Mouse (Mus musculus) hindbrain, embryonic 10.5 days (tissue): ENCODE measurements at regions not wholly inside any gene's neighbourhood (a gene's known extent, or its start where the extent isn't known, plus 50 kb on each side); places are given as distances from the start of the nearest gene placed in this dataset.
"Not testable (repeated sequence)": the region's sequence is repeated elsewhere in the genome, so short reads cannot be mapped to it uniquely, and the experiment has no call there.

ENCODE experiments used
- DNase-seq: peaks from one replicate; pipeline ENCODE4 v3.0.0-alpha.2; 2017; ENCODE audit warnings: low spot score
- H3K27ac ChIP-seq: fragments of 300-500 bp; sonication (generic); 2 replicates; pipeline ENCODE4 v1.5.1; 2016; ENCODE audit warnings: mild to moderate bottlenecking, moderate library complexity
- H3K27me3 ChIP-seq: fragments of 300-500 bp; sonication (generic); 2 replicates; pipeline ENCODE4 v1.6.1; 2016; ENCODE audit warnings: mild to moderate bottlenecking; ENCODE audit not compliant: poor library complexity, insufficient read depth, severe bottlenecking
- H3K36me3 ChIP-seq: fragments of 300-500 bp; sonication (generic); 2 replicates; pipeline ENCODE4 v1.6.1; 2016; ENCODE audit warnings: mild to moderate bottlenecking, moderate library complexity
- H3K4me1 ChIP-seq: fragments of 300-500 bp; sonication (generic); replicated peaks from 2 replicates; pipeline ENCODE4 v1.6.1; 2016; ENCODE audit warnings: mild to moderate bottlenecking
- H3K4me3 ChIP-seq: fragments of 300-500 bp; sonication (generic); 2 replicates; pipeline ENCODE4 v1.5.1; 2016; ENCODE audit warnings: mild to moderate bottlenecking, moderate library complexity
- H3K9me3 ChIP-seq: fragments of 300-500 bp; sonication (generic); 2 replicates; pipeline ENCODE4 v1.6.1; 2016; ENCODE audit warnings: mild to moderate bottlenecking, moderate library complexity
- WGBS: fragments of 180-500 bp; shearing (Covaris S2); methylation state at CpG from one replicate; pipeline ENCODE4 v1.1.7; 2016; 5-methylcytosine and 5-hydroxymethylcytosine counted together

DNA sequence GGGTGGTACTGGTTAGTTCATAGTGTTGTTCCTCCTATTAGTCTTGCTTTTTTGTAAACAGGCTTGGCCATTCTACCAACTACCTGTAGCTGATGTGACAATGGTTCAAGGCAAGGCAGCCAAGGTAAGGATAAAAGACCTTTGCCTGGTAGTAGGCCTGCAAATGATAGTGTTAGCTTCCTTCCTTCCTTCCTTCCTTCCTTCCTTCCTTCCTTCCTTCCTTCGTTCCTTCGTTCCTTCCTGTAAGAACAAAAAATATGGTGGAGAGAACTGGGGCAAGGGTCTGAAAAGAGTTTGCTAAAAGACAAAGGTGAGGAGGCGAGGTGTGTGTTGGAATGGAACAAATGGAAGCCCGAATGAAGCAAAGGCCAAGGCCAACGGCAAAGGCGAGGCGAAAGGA is 84.8 kb upstream of the Ezh2 start:
- H3K27me3 ChIP-seq, H3K9me3 ChIP-seq, H3K36me3 ChIP-seq, H3K4me1 ChIP-seq, H3K4me3 ChIP-seq, H3K27ac ChIP-seq, DNase-seq: not testable (repeated sequence)
- WGBS = 72% methylated on average over 2 of the region's 7 CpGs

DNA sequence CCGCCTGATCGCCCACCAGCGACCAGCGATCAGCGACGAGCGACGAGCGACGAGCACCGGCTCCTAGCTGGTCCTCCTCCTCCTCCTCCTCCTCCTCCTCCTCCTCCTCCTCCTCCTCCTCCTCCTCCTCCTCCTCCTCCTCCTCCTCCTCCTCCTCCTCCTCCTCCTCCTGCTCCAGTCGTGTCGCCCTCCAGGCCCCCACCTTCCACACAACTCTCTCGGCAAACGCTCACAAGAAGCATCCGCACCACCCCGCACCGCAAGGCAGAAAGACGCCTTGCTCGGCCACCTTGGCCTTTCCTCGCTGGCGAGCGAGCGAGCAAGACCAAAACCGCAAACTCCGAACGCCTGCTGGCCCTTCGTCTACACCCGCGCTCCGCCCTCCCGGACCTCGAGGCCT is 77.6 kb upstream of the Ezh2 start:
- not testable (repeated sequence) for H3K4me1 ChIP-seq, DNase-seq, H3K27me3 ChIP-seq, H3K9me3 ChIP-seq, H3K36me3 ChIP-seq, H3K27ac ChIP-seq
- 24% methylated on average over 13 of the region's 33 CpGs for WGBS
- peak overlapping the region; percentile 48 for H3K4me3 ChIP-seq

DNA sequence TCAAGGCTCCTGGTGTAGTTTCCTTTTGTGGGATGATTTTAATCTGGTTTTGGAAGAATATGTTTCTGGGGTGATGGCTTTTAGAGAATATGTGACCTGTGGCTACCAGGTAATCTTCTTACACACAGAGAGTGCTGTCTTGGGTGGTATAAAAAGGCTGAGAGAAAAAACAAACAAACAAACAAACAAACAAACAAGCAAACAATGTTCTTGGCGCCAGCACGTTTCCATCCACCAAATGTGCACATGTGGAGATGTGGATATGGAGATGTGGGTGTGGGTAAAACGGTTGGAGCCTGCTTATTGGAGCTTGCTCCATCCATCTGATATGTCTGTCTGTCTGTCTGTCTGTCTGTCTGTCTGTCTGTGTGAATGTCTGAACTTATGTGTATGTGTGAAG is 57.7 kb upstream of the Ezh2 start:
- not testable (repeated sequence) for DNase-seq

DNA sequence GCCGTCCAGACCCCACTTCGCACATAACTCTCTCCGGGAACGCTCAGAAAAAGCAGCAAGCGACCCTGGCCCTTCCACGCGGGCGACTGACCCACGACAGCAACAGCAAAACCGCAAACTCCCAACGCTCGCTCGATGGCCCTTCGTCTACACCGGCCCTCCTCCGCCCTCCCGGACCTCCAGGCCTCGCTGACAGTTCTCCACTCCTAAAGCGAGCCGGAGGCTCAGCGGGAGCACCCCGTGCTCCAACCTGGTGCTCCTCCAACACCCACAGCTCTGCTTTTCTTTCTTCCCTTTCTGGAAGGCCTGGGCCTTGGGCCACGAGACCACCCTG is 56.2 kb upstream of the Ezh2 start:
- DNase-seq, H3K9me3 ChIP-seq, H3K4me1 ChIP-seq, H3K36me3 ChIP-seq: not testable (repeated sequence)
- 4% methylated on average over 23 of the region's 23 CpGs for WGBS
- H3K27ac ChIP-seq = peak overlapping the region; percentile 80
- H3K4me3 ChIP-seq = peak overlapping the region; percentile 58
- peaks cover 13% of the 10 kb centered on the region; the same call in 1 of the 2 replicates for H3K27me3 ChIP-seq

More for the DNA sequence above, 57.7 kb upstream of the Ezh2 start:
- WGBS = 56% methylated on average over 3 of the region's 3 CpGs
- H3K36me3 ChIP-seq, H3K4me3 ChIP-seq, H3K27ac ChIP-seq, H3K9me3 ChIP-seq, H3K4me1 ChIP-seq: not testable (repeated sequence)
- H3K27me3 ChIP-seq = peaks cover 11% of the 10 kb centered on the region; the same call in 1 of the 2 replicates

DNA sequence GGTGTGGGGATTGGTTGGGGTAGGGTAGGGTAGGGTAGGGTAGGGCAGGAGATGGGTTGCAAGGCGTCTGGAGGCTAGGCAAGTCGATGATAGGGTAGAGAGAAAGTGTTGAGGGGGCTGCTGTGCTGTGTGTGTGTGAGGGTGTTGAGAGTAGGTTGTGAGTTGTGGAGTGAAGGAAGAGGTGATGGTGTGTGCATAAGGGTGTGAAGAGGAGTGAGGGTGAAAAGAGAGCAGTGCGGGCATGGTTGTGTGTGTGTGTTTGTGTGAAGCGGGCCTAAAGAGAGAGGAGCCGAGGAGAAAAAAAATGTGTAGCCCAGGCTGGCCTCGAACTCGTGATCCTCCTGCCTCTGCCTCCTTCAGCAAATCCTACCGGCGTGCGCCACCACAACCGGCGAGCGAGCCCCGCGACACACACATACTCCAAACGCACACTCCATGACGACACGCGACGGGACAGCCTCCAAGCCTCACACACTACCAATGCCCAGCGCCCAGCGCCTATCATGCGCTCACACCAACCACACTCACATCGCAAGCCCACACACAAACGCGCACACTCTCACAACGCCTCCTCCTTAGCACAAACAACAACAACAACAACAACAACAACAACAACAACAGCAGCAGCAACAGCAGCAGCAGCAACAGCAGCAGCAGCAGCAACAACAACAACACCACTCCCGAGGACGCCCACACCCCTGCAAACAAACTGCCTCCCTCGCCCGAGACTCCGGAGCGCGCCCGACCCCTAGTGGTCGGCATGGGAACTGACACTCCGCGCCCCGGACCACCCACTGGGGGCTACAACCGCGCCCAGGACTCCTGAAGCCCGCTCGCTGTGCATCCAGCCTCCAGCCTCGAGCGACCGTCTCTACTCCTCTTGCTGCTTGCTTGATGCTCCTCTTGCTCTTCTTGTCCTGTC is 55.6 kb upstream of the Ezh2 start:
- Histone ChIP-seq H3K27ac (peak overlapping the region; percentile 80), H3K36me3 (no peaks in the 10 kb centered on the region), H3K4me1 (no peaks in the 10 kb centered on the region), H3K9me3 (peaks cover 3% of the 10 kb centered on the region; the same call in 1 of the 2 replicates), H3K27me3 (peaks cover 13% of the 10 kb centered on the region; the same call in 1 of the 2 replicates), H3K4me3 (peak overlapping the region; percentile 58)
- 3% methylated on average over 46 of the region's 46 CpGs for WGBS
- peak; percentile 93 for DNase-seq

DNA sequence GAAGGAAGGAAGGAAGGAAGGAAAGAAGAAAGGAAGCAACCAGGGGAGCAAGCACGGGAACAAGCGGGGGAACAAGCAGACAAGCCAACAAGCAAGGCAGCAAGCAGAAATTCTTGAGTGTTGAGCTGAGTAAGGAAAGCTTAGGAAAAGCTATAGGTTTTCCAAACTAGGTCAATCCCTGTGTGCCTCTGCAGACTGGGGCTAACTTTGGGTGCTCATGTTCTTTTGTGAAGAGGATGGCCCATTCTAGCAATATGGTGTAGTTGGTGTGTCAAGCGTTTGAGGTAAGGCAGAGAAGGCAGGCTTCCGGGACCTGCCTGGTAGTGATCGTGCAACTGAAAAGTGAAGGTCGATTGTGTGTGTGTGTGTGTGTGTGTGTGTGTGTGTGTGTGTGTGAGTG is 54.8 kb upstream of the Ezh2 start:
- Histone ChIP-seq H3K36me3 (no peaks in the 10 kb centered on the region), H3K27me3 (peaks cover 13% of the 10 kb centered on the region; the same call in 1 of the 2 replicates), H3K4me3 (peak overlapping the region; percentile 58; the same call in 1 of the 2 replicates), H3K27ac (no peak overlapping the region), H3K9me3 (peaks cover 3% of the 10 kb centered on the region; the same call in 1 of the 2 replicates), H3K4me1 (no peaks in the 10 kb centered on the region)
- WGBS = 91% methylated on average over 6 of the region's 6 CpGs
- no peak for DNase-seq

DNA sequence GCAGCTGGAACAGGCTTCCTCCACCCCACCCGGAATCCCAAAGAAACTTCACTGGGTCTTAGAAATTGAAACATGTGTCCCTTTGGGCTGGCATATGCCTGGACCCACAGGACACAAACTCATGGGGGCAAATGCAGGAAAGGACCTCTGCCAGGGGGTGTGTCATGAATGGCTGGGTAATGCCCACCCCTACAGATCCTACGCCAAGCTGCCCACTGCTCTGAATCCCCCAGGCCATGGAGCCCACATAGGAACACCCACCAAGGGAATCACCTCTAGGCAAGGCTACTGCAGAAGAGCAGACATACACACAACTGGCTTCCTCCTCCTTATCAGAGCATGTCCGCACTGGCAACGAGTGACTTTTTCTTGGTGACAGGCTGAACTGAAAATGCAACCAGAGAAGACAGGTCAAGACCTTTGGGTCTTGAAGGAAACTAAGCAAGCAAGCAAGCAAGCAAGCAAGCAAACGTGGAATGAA is 54.4 kb upstream of the Ezh2 start:
- no peaks in the 10 kb centered on the region for H3K36me3 ChIP-seq
- peaks cover 13% of the 10 kb centered on the region; the same call in 1 of the 2 replicates for H3K27me3 ChIP-seq
- no peaks in the 10 kb centered on the region for H3K4me1 ChIP-seq
- peaks cover 3% of the 10 kb centered on the region; the same call in 1 of the 2 replicates for H3K9me3 ChIP-seq
- no peak overlapping the region for H3K27ac ChIP-seq
- WGBS = 77% methylated on average over 5 of the region's 5 CpGs
- DNase-seq = no peak
- no peak overlapping the region for H3K4me3 ChIP-seq

DNA sequence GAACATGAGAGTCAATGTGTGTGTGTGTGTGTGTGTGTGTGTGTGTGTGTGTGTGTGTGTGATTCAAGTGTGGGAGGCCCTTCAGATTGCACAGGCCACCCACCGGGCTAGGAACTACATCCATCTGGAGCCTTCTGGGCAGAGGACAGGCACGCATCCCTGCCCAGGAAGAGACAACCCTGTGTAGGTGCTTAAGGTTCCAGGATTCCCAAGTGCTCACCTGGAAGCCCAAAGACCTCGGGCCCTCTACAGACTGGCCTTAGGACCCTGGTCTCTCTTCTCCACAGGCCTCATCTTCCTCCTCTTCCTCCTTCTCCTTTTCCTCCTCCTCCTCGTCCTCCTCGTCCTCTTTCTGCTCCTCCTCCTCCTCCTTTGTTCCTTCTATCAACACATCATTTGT is 53.8 kb upstream of the Ezh2 start:
- peaks cover 13% of the 10 kb centered on the region; the same call in 1 of the 2 replicates for H3K27me3 ChIP-seq
- 86% methylated on average over 5 of the region's 5 CpGs for WGBS
- H3K9me3 ChIP-seq = peaks cover 3% of the 10 kb centered on the region; the same call in 1 of the 2 replicates
- H3K4me1 ChIP-seq = no peaks in the 10 kb centered on the region
- no peak overlapping the region for H3K4me3 ChIP-seq
- H3K36me3 ChIP-seq = no peaks in the 10 kb centered on the region
- DNase-seq = no peak
- no peak overlapping the region for H3K27ac ChIP-seq

DNA sequence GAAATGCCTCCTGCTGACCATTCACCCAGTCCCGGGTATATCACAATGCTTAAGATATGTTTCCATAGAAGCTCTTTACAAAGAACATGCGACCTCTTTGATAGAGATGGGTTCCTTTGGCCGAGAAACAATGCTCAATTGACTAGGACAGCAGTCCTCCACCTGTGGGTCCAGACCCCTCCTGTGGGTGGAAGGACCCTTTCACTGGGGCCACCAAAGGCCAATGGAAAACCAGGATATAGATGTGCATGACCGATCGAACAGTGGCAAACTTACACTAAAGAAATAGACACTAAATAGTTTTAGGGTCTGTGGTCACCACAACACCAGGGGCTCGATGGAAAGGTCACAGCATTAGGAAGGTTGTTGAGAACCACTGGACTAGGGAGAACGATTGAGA is 53.2 kb upstream of the Ezh2 start:
- 90% methylated on average over 7 of the region's 7 CpGs for WGBS
- Histone ChIP-seq H3K4me3 (no peak overlapping the region), H3K9me3 (peaks cover 3% of the 10 kb centered on the region; the same call in 1 of the 2 replicates), H3K36me3 (no peaks in the 10 kb centered on the region), H3K27ac (no peak overlapping the region), H3K27me3 (peaks cover 13% of the 10 kb centered on the region; the same call in 1 of the 2 replicates), H3K4me1 (no peaks in the 10 kb centered on the region)
- no peak for DNase-seq

DNA sequence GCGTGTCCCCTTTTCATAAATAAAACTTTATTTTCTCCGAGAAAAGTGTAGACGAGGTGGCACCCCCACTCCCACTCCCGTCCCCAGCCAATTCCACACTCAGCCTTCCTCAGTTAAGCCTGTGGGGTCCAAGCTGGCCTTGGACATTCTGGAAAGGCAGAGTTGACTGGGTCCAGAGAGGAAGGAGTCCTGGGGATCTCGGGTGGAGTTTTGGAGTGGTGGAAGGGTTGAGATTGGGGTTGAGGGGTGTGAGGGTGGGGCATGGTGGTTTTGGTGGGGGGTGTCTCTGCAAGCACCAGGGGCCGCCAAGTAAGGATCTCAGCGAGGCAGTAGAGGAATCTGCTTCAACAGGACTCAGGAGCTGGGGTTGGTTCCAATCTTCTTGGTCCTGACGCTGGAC is 52.7 kb upstream of the Ezh2 start:
- H3K4me3 ChIP-seq = no peak overlapping the region
- WGBS = 86% methylated on average over 8 of the region's 8 CpGs
- peaks cover 1% of the 10 kb centered on the region; the same call in 1 of the 2 replicates for H3K9me3 ChIP-seq
- H3K4me1 ChIP-seq = no peaks in the 10 kb centered on the region
- H3K27me3 ChIP-seq = peaks cover 13% of the 10 kb centered on the region; the same call in 1 of the 2 replicates
- DNase-seq = no peak
- H3K27ac ChIP-seq = no peak overlapping the region
- H3K36me3 ChIP-seq = no peaks in the 10 kb centered on the region

DNA sequence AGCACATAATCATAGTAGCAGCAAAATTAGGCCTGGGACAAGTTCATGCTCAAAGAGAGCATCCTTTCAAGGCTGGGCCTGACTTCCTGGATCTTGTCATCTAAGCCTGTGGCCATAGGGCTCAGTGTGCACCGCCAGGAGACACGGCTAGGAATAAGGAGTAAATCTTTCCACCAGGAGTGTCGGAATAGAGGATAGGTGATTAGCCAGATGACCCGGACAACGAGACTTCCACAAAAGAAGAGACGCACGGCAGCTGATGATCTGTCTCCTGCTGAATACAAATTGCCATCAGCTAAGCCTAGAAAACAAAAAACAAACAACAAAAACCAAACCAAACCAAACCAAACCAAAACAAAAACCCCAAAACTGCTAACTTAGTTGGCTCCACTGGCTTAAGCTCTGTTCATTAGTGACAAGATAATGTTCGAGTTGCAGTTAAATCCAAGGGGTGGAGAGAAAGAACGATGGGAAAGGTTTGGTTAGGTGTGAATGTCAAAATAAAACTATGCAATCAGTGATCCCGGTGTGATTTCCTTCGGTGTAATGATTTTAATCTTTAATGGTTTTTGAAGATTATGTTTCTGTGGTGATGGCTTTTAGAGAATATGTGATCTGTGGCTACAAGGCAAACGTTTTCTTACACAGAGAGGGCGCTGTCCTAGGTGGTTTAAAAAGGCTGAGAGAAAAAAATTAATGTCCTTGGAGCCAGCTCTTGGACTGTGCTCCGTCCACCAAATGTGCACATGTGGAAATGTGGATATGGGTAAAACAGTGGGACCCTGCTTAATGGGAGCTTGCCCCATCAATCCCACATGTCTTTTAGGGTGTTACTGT is 51.8 kb upstream of the Ezh2 start:
- WGBS = 76% methylated on average over 14 of the region's 14 CpGs
- Histone ChIP-seq H3K27me3 (peaks cover 13% of the 10 kb centered on the region; the same call in 1 of the 2 replicates), H3K27ac (no peak overlapping the region), H3K4me1 (no peaks in the 10 kb centered on the region), H3K9me3 (no peaks in the 10 kb centered on the region), H3K4me3 (no peak overlapping the region), H3K36me3 (no peaks in the 10 kb centered on the region)
- no peak for DNase-seq

DNA sequence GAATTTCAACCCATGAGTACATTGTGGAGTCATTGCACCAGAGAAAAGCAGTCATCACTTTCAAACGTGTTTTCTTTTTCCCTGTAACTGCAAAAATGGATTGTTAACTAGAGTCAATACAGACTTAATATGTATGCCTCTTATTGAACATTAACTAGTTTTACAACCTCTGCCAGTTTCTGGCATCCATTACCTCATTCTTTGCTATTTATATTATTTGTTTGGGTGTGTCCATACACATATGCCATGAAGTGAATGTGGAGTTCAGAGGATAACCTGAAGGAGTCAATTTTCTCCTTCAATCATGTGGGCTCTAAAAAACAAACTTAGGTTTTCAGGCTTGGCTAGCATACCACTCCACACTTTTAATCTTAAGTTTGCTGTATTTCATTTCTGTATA is 50.9 kb upstream of the Ezh2 start:
- H3K9me3 ChIP-seq = no peaks in the 10 kb centered on the region
- WGBS = 72% methylated on average over 1 of the region's 1 CpGs
- DNase-seq = no peak
- H3K36me3 ChIP-seq = no peaks in the 10 kb centered on the region
- no peaks in the 10 kb centered on the region for H3K4me1 ChIP-seq
- no peak overlapping the region for H3K4me3 ChIP-seq
- H3K27me3 ChIP-seq = peaks cover 13% of the 10 kb centered on the region; the same call in 1 of the 2 replicates
- H3K27ac ChIP-seq = no peak overlapping the region
